Mouse (Mus musculus): ENCODE data around the gene Wnt16.

- TF ChIP-seq CTCF (IDR thresholded peaks at IDR 0.05; ENCODE audit: low read depth, low read length) (no peak), POLR2A (IDR thresholded peaks at IDR 0.05; ENCODE audit: extremely low read depth, insufficient read depth, low read length) (no peak)
Measured at GRCm38 (mm10) chr6:22326289-22326688, 38.3 kb downstream of the Wnt16 start.

Data from liver, adult 2 months (tissue).